Mouse (Mus musculus) mature B cell (primary cell): ENCODE data around the gene H2-M10.4.
"Not testable (repeated sequence)": the region's sequence is repeated elsewhere in the genome, so short reads cannot be mapped to it uniquely, and the experiment has no call there.

ENCODE experiments used
- in situ Hi-C: fragments of 300-500 bp; cut with MboI; formaldehyde crosslinking; loops from 2 replicates; pipeline ENCODE4 v1.14.3; 2019

The H2-M10.4 gene

DNA sequence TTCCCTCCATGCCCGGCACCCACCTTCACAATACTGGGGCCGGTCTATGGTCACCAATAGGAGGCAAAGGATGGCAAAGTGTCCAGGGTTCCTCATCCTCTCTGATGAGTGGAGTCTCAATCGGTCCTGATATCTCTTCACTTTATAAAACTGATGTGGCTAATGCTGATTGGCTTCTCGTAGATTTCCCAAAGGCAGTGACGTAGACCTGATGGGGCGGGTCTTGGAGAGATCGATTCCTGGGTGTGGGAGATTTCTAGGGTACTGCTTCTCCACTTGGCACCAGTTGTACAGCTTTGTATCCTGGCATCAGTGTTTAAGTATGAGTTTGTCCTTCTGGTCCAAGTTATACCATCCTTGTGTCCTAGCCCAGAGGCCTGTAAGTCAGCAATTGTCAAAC lies at the start of gene H2-M10.4:
TSS of gene H2-M10.4 (minus strand) at position 101 of the 400 bp plus-strand sequence.
- in situ Hi-C loops = no loop called here

GRCm38 (mm10) chr17:36503910-36504309 lies 41.8 kb upstream of the H2-M10.4 start:
- in situ Hi-C loops = no loop called here

DNA sequence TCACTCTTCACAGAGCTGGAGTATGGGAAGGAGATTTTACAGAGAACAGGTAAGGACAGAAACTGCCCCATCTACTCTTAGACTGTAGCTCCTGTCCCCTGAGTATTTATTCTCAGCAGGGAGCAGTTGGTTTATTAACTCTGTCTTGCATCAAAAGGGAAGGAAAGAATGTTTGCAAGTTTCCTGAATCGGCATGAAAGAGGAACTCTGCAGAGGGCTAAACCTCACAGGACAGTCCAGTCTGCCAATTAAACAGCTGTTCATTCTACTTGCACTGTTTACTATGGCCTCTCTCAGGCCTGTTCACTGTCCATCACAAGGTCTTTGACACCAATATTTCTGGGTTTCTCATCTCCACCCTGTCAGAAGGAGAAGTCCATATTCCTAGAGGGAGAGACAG lies 38.3 kb upstream of the H2-M10.4 start:
- in situ Hi-C loops = no loop called here

DNA sequence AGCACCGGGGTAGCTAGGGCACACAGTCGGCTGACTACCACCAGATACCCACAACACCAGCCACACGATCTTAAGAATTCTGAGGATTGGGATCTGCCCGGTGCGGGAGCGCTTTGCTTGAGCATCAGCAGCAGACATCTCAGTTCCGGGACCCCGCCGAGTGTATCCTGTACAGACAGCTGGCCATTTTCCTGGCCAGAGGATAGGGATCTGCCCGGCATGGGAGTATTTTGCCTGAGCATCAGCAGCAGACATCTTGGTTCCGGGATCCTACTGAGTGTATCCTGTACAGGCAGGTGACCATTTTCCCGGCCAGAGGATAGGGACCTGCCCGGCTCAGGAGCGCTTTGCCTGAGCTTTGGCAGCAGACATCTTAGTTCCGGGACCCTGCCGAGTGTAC lies 26.0 kb upstream of the H2-M10.4 start:
- in situ Hi-C loops = not testable (repeated sequence)

DNA sequence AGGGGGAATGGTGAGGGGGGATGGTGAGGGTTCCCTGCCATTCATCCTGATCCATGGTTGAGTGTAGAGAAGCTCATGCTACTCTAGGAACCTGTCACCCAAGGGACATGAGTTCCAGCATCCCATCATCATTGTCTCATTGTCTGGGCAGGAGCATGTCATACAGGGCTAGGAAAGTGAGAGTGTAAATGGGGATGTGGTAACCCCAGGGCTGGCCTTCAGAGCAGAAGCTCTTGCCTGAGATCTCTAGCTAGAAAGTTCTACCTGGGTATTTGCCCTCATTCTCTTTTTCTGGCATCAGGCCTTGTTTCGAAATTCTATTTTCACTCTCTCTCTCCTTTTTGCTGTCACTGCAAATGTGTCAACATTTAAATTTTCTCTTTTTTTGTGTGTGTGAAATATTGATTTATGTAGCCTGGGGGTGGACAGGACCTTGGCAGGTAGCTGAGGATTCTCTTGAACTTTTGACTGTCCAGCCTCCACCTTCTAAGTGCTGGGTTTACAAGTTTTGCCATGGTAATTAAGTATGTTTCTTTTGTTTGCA lies 24.6 kb upstream of the H2-M10.4 start:
- in situ Hi-C loops = no loop called here

DNA sequence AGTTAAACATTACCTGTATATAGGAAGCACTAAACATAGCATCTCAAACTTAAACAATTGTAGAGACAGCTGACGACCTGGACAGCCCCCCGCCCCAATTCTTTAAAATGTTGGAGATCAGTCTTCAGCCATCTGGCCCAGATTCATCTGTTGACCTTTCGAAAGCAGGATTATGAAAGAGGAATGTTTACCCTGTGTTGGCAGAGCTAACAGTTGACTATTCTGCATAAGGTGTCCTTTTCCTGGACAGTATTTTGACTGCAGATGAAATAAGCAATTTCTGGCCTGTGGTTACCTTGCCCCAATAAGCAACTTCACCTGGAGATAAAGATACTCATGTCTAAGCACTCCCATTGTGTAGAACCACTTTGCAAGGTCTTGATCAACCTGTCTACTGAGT lies 21.7 kb upstream of the H2-M10.4 start:
- in situ Hi-C loops = no loop called here

DNA sequence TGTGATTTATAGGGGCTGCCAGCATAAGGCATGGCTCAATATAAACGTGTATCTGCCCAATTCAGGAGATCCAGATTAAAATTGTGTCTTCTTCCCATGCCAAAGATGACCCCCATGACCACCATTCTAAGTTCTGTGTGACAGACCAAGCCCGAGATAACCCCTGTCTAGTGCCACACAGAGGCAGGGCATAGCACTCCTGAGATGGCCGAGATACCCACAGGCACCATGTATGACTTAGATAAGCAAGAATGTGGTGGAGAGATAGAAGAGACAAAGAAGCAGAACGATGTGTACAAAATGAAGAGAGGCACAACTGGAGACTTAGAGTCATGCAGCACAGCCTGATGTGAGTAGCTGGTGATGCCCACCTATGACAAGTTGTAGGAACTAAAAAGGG lies 5.9 kb downstream of the H2-M10.4 start:
- in situ Hi-C loops = no loop called here

GRCm38 (mm10) chr17:36431411-36431810 lies 30.7 kb downstream of the H2-M10.4 start:
- in situ Hi-C loops = no loop called here

GRCm38 (mm10) chr17:36418091-36418754 lies 43.9 kb downstream of the H2-M10.4 start:
- in situ Hi-C loops = no loop called here

- in situ Hi-C loops = no loop called here
These were observed 44.7 kb downstream of the H2-M10.4 start for GRCm38 (mm10) chr17:36417416-36417815.

- in situ Hi-C loops = no loop called here
These were observed 46.7 kb downstream of the H2-M10.4 start for GRCm38 (mm10) chr17:36415407-36415806.

DNA sequence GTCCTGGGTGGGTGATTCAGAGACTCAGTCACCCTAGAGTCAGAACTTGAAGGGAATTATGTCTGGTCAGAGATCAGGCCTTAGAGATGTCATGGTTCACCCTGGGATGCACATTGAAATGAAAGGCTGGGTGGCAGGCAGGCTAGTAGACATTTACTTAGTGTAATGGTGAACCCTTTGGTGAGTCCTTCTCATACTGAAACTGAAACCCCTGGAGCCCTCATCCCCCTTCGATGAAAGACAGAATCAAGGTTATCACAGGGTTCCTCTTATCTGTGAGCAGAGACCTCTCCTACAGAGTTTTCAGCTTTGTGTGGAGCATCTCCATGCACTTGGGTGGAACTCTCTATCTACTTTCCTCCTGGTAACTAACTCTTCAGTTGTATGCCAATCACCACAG lies 47.8 kb downstream of the H2-M10.4 start:
- in situ Hi-C loops = no loop called here
